In the genomic region with DNA sequence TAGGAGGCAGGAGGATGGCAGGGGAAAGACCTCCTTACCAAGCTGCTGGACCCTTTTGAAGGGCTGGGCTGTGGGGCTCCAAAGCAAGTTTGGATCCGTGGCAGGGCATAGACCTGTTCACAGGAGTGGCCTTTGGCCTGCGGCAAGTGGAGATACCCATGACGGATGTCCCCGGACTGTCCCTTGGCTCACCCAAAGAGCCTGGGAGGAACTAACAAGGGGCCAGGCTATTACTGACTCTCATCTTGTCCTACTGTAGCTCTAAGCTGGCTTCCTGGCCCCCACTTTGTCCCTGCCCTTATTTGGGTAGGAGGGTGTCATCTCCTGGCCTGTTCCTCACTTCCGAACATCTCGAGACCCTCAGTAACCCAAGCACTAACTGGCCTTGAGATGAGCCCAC, we compare ENCODE assay signal across 1 mouse cellular context.
TF ChIP-seq lines count a peak whose summit lies in the region.

No protein-coding gene starts in this region.

TF ChIP-seq in CH12.LX, 34 proteins besides CTCF, POLR2A, EP300 and RAD21 (continued from another document):
- TF ChIP-seq NELFE (IDR thresholded peaks at IDR 0.05; ENCODE audit: low read depth, low read length) (no peak), NRF1 (IDR thresholded peaks at IDR 0.05; ENCODE audit: low read depth, low read length) (no peak), CHD1 (IDR thresholded peaks at IDR 0.05; ENCODE audit: low read depth, low read length) (no peak), IRF4 (IDR thresholded peaks at IDR 0.05; ENCODE audit: low read depth, low read length) (no peak), RCOR1 (conservative IDR thresholded peaks at IDR 0.05; ENCODE audit: low read depth, low read length) (no peak), PAX5 (IDR thresholded peaks at IDR 0.05; ENCODE audit: low read length) (no peak), ZC3H11A (IDR thresholded peaks at IDR 0.05; ENCODE audit: low read depth, low read length) (no peak), MYC (IDR thresholded peaks at IDR 0.05; ENCODE audit: low read depth, low read length) (no peak), JUND (conservative IDR thresholded peaks at IDR 0.05; ENCODE audit: low read depth, low read length) (no peak), E2F4 (IDR thresholded peaks at IDR 0.05; ENCODE audit: insufficient replicate concordance, low read depth, low read length) (no peak), SMC3 (IDR thresholded peaks at IDR 0.05; ENCODE audit: low read depth, low read length) (no peak), UBTF (IDR thresholded peaks at IDR 0.05; ENCODE audit: low read depth, low read length) (0 out of 2 replicates have a peak, but pooled peaks have one; percentile 21), MAZ (IDR thresholded peaks at IDR 0.05; ENCODE audit: low read depth, low read length) (peak; percentile 28; the same call in 1 of the 2 replicates), ZNF384 (IDR thresholded peaks at IDR 0.05; ENCODE audit: low read depth, low read length) (no peak), USF2 (conservative IDR thresholded peaks at IDR 0.05; ENCODE audit: low read depth, low read length) (no peak), GABPA (IDR thresholded peaks at IDR 0.05; ENCODE audit: insufficient replicate concordance, low read depth, low read length) (no peak), USF1 (IDR thresholded peaks at IDR 0.05; ENCODE audit: low read depth, low read length) (no peak), ELF1 (IDR thresholded peaks at IDR 0.05; ENCODE audit: low read depth, low read length) (peak; percentile 3; the same call in 1 of the 2 replicates), ETS1 (conservative IDR thresholded peaks at IDR 0.05; ENCODE audit: low read depth, low read length) (0 out of 2 replicates have a peak, but pooled peaks have one; percentile 11), POLR2AphosphoS2 (IDR thresholded peaks at IDR 0.05; ENCODE audit: low read depth, low read length) (no peak), KAT2A (IDR thresholded peaks at IDR 0.05; ENCODE audit: insufficient replicate concordance, low read length) (no peak), MEF2A (IDR thresholded peaks at IDR 0.05; ENCODE audit: borderline replicate concordance, low read depth, low read length) (no peak), SIN3A (IDR thresholded peaks at IDR 0.05; ENCODE audit: low read length) (peak; percentile 42; the same call in 1 of the 2 replicates), ZMIZ1 (IDR thresholded peaks at IDR 0.05; ENCODE audit: low read depth, low read length) (no peak), MAFK (IDR thresholded peaks at IDR 0.05; ENCODE audit: insufficient replicate concordance, low read length) (no peak), TBP (conservative IDR thresholded peaks at IDR 0.05; ENCODE audit: low read depth, low read length) (no peak), HCFC1 (IDR thresholded peaks at IDR 0.05; ENCODE audit: low read depth, low read length) (no peak), MXI1 (IDR thresholded peaks at IDR 0.05; ENCODE audit: low read depth, low read length) (no peak), ZKSCAN1 (IDR thresholded peaks at IDR 0.05; ENCODE audit: borderline replicate concordance, low read depth, low read length) (no peak), TCF12 (IDR thresholded peaks at IDR 0.05; ENCODE audit: low read depth, low read length) (no peak), JUN (IDR thresholded peaks at IDR 0.05; ENCODE audit: insufficient read depth, low read depth, low read length) (no peak), MAX (IDR thresholded peaks at IDR 0.05; ENCODE audit: low read length) (no peak)
